Mouse (Mus musculus): ENCODE results near the gene Sncg.

DNA sequence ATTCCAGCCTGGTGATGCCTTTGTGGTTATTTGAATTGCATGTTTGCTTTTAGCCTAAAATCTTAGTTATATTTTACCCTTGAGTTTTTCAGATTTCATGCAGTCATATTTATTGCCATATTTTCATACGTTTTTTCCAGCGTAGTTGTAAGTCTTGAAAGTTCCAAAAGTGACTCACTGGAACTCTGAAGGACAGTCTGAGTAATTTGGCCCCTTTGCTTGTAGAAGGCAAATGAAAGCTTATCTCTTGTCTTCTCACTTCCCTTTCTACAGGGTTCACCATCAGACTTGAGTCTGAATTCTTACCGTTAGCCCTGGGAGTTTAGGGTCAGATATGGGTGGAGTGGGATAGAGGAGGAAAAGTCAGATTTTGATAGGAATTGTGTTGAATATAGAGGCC, 48.0 kb downstream of the Sncg start:
- TF ChIP-seq CTCF (IDR thresholded peaks at IDR 0.05; ENCODE audit: low read depth, low read length) (no peak), POLR2AphosphoS5 (IDR thresholded peaks at IDR 0.05; ENCODE audit: insufficient replicate concordance, low read depth, low read length) (no peak), TAL1 (conservative IDR thresholded peaks at IDR 0.05; ENCODE audit: low read depth, low read length) (no peak)

Measured in G1E (cell line).